Mouse (Mus musculus) Patski (cell line): ENCODE measurements around the gene Dpf3. TPM values are rescaled to one million over a fixed set of nuclear protein-coding genes. Genes with fewer than 3 reads are reported as not detected.

ENCODE experiments used
- ATAC-seq: fragments of 100-300 bp; one replicate; pipeline ENCODE4 v1.8.0; 2021
- CTCF ChIA-PET: fragments of 350-600 bp; sonication (Branson Sonifier 250); formaldehyde crosslinking; loops from one replicate; lab custom pipeline; 2022; ENCODE audit warnings: inconsistent platforms; lab: Charles Lee
- POLR2A ChIA-PET: fragments of 350-600 bp; sonication (Branson Sonifier 250); formaldehyde crosslinking; loops from one replicate; lab custom pipeline; 2022; ENCODE audit warnings: antibody characterized with exemption, inconsistent platforms; lab: Charles Lee
- DNase-seq: peaks from one replicate; pipeline ENCODE4 v3.0.0-alpha.2; 2011; ENCODE audit warnings: low read depth, low spot score
- H3K27me3 ChIP-seq: fragments of 371-371 bp; one replicate; pipeline ENCODE4 v1.5.1; 2021
- CTCF ChIP-seq: fragments of 100-300 bp; IDR thresholded peaks from one replicate; pipeline ENCODE4 v1.5.1; 2021
- in situ Hi-C: fragments of 300-500 bp; cut with MboI; formaldehyde crosslinking; loops from 3 replicates; pipeline ENCODE4 v1.11.1; 2018; ENCODE audit warnings: low pct_unique_long_range_greater_than_20kb, mixed read lengths
- polyA plus RNA-seq: library from polyadenylated mRNA; unstranded; gene quantifications from one replicate; pipeline ENCODE4 v1.2.3, GENCODE M21; 2021

Dpf3 gene
- polyA plus RNA-seq, 1 experiment from 2014 or later = 0.15 TPM

GRCm38 (mm10) chr12:83211146-83211822 is 276.2 kb downstream of the Dpf3 start:
- CTCF ChIA-PET = no interaction called here
- ATAC-seq (no peak), DNase-seq (no peak)
- no peak for TF ChIP-seq CTCF
- in situ Hi-C loops = no loop called here
- peaks cover 38% of the 10 kb centered on the region for H3K27me3 ChIP-seq
- POLR2A ChIA-PET = no interaction called here

- peaks cover 42% of the 10 kb centered on the region for H3K27me3 ChIP-seq
- in situ Hi-C loops = no loop called here
- POLR2A ChIA-PET = no interaction called here
- TF ChIP-seq CTCF = no peak
- CTCF ChIA-PET = no interaction called here
- ATAC-seq (no peak), DNase-seq (no peak)
These were observed 276.8 kb downstream of the Dpf3 start for GRCm38 (mm10) chr12:83210735-83211134.

- peaks cover 47% of the 10 kb centered on the region for H3K27me3 ChIP-seq
- DNase-seq (no peak), ATAC-seq (no peak)
- ChIA-PET CTCF (no interaction called here), POLR2A (no interaction called here)
- TF ChIP-seq CTCF = no peak
- in situ Hi-C loops = no loop called here
These were observed 277.2 kb downstream of the Dpf3 start for GRCm38 (mm10) chr12:83210294-83210693.

- in situ Hi-C loops = no loop called here
- POLR2A ChIA-PET = no interaction called here
These were observed 278.1 kb downstream of the Dpf3 start for GRCm38 (mm10) chr12:83209461-83209860.

GRCm38 (mm10) chr12:83208841-83209240 is 278.7 kb downstream of the Dpf3 start:
- TF ChIP-seq CTCF = no peak
- in situ Hi-C loops = no loop called here
- CTCF ChIA-PET = no interaction called here
- peaks cover 45% of the 10 kb centered on the region for H3K27me3 ChIP-seq
- DNase-seq (no peak), ATAC-seq (no peak)
- POLR2A ChIA-PET = no interaction called here

More at GRCm38 (mm10) chr12:83209461-83209860, 278.1 kb downstream of the Dpf3 start:
- CTCF ChIA-PET = no interaction called here
- DNase-seq (no peak), ATAC-seq (no peak)
- no peak for TF ChIP-seq CTCF
- peaks cover 50% of the 10 kb centered on the region for H3K27me3 ChIP-seq

- ChIA-PET CTCF (no interaction called here), POLR2A (no interaction called here)
- no peak for ATAC-seq
- no peak for TF ChIP-seq CTCF
- H3K27me3 ChIP-seq = peaks cover 37% of the 10 kb centered on the region
- no peak for DNase-seq
- in situ Hi-C loops = no loop called here
These were observed 279.5 kb downstream of the Dpf3 start for GRCm38 (mm10) chr12:83208011-83208410.

GRCm38 (mm10) chr12:83207481-83207880 is 280.0 kb downstream of the Dpf3 start:
- CTCF ChIA-PET = no interaction called here
- ATAC-seq (no peak), DNase-seq (no peak)
- POLR2A ChIA-PET = no interaction called here
- no peak for TF ChIP-seq CTCF
- in situ Hi-C loops = no loop called here
- H3K27me3 ChIP-seq = peaks cover 39% of the 10 kb centered on the region

- TF ChIP-seq CTCF = no peak
- ATAC-seq (no peak), DNase-seq (no peak)
- H3K27me3 ChIP-seq = peaks cover 35% of the 10 kb centered on the region
- in situ Hi-C loops = no loop called here
- ChIA-PET CTCF (no interaction called here), POLR2A (no interaction called here)
These were observed 280.6 kb downstream of the Dpf3 start for GRCm38 (mm10) chr12:83206866-83207265.

- H3K27me3 ChIP-seq = peaks cover 37% of the 10 kb centered on the region
- in situ Hi-C loops = no loop called here
- ATAC-seq (no peak), DNase-seq (no peak)
- POLR2A ChIA-PET = interaction anchor here (0.7 kb wide), 1 partner anchor 14 kb away, joined by 3 read pairs; no protein-coding TSS in a partner anchor
- CTCF ChIA-PET = no interaction called here
- TF ChIP-seq CTCF = no peak
These were observed 283.2 kb downstream of the Dpf3 start for GRCm38 (mm10) chr12:83204361-83204760.

- POLR2A ChIA-PET = no interaction called here
- ATAC-seq (no peak), DNase-seq (no peak)
- CTCF ChIA-PET = no interaction called here
- TF ChIP-seq CTCF = no peak
- in situ Hi-C loops = no loop called here
- peaks cover 25% of the 10 kb centered on the region for H3K27me3 ChIP-seq
These were observed 285.8 kb downstream of the Dpf3 start for GRCm38 (mm10) chr12:83201674-83202073.

- ChIA-PET POLR2A (no interaction called here), CTCF (no interaction called here)
- no peak for DNase-seq
- ATAC-seq = no peak
- H3K27me3 ChIP-seq = peaks cover 27% of the 10 kb centered on the region
- in situ Hi-C loops = no loop called here
- TF ChIP-seq CTCF = no peak
These were observed 307.0 kb downstream of the Dpf3 start for GRCm38 (mm10) chr12:83180561-83180960.

- POLR2A ChIA-PET = no interaction called here
- in situ Hi-C loops = no loop called here
These were observed 307.7 kb downstream of the Dpf3 start for GRCm38 (mm10) chr12:83179860-83180259.

More at GRCm38 (mm10) chr12:83179860-83180259, 307.7 kb downstream of the Dpf3 start:
- no peak for DNase-seq
- ATAC-seq = no peak
- H3K27me3 ChIP-seq = peaks cover 31% of the 10 kb centered on the region
- no peak for TF ChIP-seq CTCF
- CTCF ChIA-PET = no interaction called here
